Mouse (Mus musculus) E14TG2a.4 (cell line): ENCODE results near the gene Ccdc186.

Experiments used
- CTCF ChIP-seq: conservative IDR thresholded peaks from 2 replicates; pipeline ENCODE4 v1.5.1; 2014; ENCODE audit warnings: low read length
- NANOG ChIP-seq: IDR thresholded peaks from 2 replicates; pipeline ENCODE4 v1.6.1; 2014; ENCODE audit warnings: borderline replicate concordance, low read length, mixed read lengths
- POU5F1 ChIP-seq: IDR thresholded peaks from 2 replicates; pipeline ENCODE4 v1.6.1; 2014; ENCODE audit warnings: low read length, borderline replicate concordance

DNA sequence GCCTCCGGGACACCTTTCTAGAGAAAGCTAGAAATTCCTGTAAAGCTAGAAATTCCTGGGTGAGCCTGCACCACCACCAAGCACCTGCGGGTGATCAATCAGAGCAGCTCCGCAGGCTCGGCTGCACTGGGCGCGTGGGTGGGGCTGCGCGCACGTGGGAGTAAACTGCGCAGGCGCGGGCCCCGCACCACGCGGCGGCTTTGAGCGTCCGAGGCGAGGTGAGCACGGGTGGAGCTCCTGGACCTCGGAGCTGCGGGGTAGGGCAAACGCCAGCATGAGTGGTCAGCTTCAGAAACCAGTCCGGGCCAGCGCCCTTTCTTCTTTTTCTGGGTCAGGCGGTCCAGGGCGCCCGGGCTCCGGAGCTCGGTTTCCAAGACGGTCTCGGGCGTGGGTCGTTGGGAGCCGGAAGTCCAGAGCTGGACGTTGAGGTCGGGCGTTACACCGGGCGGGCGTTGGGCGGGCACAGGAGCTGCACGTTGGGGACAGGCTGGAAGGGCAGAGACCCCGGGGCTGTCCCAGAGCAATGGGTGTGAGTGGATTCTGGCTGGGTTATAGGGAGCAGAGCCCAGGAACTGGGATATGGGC is 4.1 kb upstream of the Ccdc186 start, which contains the start of gene Tdrd1:
- no peak for TF ChIP-seq CTCF
- no peak for TF ChIP-seq NANOG
- TF ChIP-seq POU5F1: no peak
